Mouse (Mus musculus): ENCODE data around the gene Mbd3l2.

- TF ChIP-seq POLR2A (IDR thresholded peaks at IDR 0.05; ENCODE audit: extremely low read depth, insufficient read depth, low read length) = 0 out of 2 replicates have a peak, but pooled peaks have one; percentile 21
- TF ChIP-seq CTCF (IDR thresholded peaks at IDR 0.05; ENCODE audit: low read depth, low read length) = no peak
Measured at GRCm38 (mm10) chr9:18473324-18474128, 43.1 kb downstream of the Mbd3l2 start.
